Mouse (Mus musculus): ENCODE measurements around the gene Gm44511. TPM values are rescaled to one million over a fixed set of nuclear protein-coding genes. Genes with fewer than 3 reads are reported as not detected.
A peak's percentile ranks its signal among the peaks of the same experiment; 100 is the strongest.

Gm44511 gene
- total RNA-seq (2012; rRNA removed): not detected in 2 replicates

- peaks cover 6% of the 10 kb centered on the region; the same call in 1 of the 2 replicates for H3K9me3 ChIP-seq (ENCODE audit: control insufficient read depth, insufficient read depth, low read depth, low read length)
- H3K36me3 ChIP-seq (ENCODE audit: control insufficient read depth, insufficient read depth, low read length, poor library complexity, severe bottlenecking): no peaks in the 10 kb centered on the region
- H3K27ac ChIP-seq (ENCODE audit: insufficient read depth, low read depth, low read length, poor library complexity, severe bottlenecking): no peak within 1 kb of the TSS
- no peak within 1 kb of the TSS for H3K9ac ChIP-seq (ENCODE audit: insufficient read depth, low read depth, low read length, poor library complexity, severe bottlenecking)
- H3K4me1 ChIP-seq (ENCODE audit: control insufficient read depth in 2 of 2, insufficient read depth in 2 of 2, low read length in 2 of 2, poor library complexity in 1 of 2): no peaks in the 10 kb centered on the region
- no peak within 1 kb of the TSS for H3K4me3 ChIP-seq (ENCODE audit: insufficient read depth in 1 of 2, low read depth in 1 of 2, low read length in 2 of 2, poor library complexity in 1 of 2, severe bottlenecking in 1 of 2)
- TF ChIP-seq MAFK (IDR thresholded peaks at IDR 0.05; ENCODE audit: insufficient read depth, low read depth, low read length): no peak
- TF ChIP-seq ZNF384 (IDR thresholded peaks at IDR 0.05; ENCODE audit: low read depth, low read length): no peak
- TF ChIP-seq ZC3H11A (IDR thresholded peaks at IDR 0.05; ENCODE audit: borderline replicate concordance, low read depth, low read length): no peak
- no peak for TF ChIP-seq CHD2 (IDR thresholded peaks at IDR 0.05; ENCODE audit: low read depth, low read length)
- TF ChIP-seq HCFC1 (IDR thresholded peaks at IDR 0.05; ENCODE audit: borderline replicate concordance, insufficient read depth, low read length): no peak
- no peak for DNase-seq (ENCODE audit: low read depth, low spot score)
- in situ Hi-C loops (cut with MboI; ENCODE audit: low sequenced_read_pairs in 2 of 2, unreplicated experiment in 2 of 2): no loop called here
Observed at GRCm38 (mm10) chr6:128826132-128826531, at the start of gene Gm44511, which contains the start of gene Klrb1b. Gene Gm44511, minus strand, starts transcription at chr6:128826315. Gene Klrb1b, minus strand, starts transcription at chr6:128826331.

- in situ Hi-C loops (cut with MboI; ENCODE audit: low sequenced_read_pairs in 2 of 2, unreplicated experiment in 2 of 2): no loop called here
- no peak overlapping the region for H3K4me3 ChIP-seq (ENCODE audit: insufficient read depth in 1 of 2, low read depth in 1 of 2, low read length in 2 of 2, poor library complexity in 1 of 2, severe bottlenecking in 1 of 2)
- no peak for DNase-seq (ENCODE audit: low read depth, low spot score)
- 0 out of 2 replicates have a peak, but pooled peaks cover 2% of the 10 kb centered on the region for H3K9me3 ChIP-seq (ENCODE audit: control insufficient read depth, insufficient read depth, low read depth, low read length)
- TF ChIP-seq ZNF384 (IDR thresholded peaks at IDR 0.05; ENCODE audit: low read depth, low read length) (no peak), MAFK (IDR thresholded peaks at IDR 0.05; ENCODE audit: insufficient read depth, low read depth, low read length) (no peak), HCFC1 (IDR thresholded peaks at IDR 0.05; ENCODE audit: borderline replicate concordance, insufficient read depth, low read length) (no peak), ZC3H11A (IDR thresholded peaks at IDR 0.05; ENCODE audit: borderline replicate concordance, low read depth, low read length) (no peak), CHD2 (IDR thresholded peaks at IDR 0.05; ENCODE audit: low read depth, low read length) (no peak)
- no peaks in the 10 kb centered on the region for H3K36me3 ChIP-seq (ENCODE audit: control insufficient read depth, insufficient read depth, low read length, poor library complexity, severe bottlenecking)
- no peak overlapping the region for H3K9ac ChIP-seq (ENCODE audit: insufficient read depth, low read depth, low read length, poor library complexity, severe bottlenecking)
- H3K27ac ChIP-seq (ENCODE audit: insufficient read depth, low read depth, low read length, poor library complexity, severe bottlenecking): no peak overlapping the region
- H3K4me1 ChIP-seq (ENCODE audit: control insufficient read depth in 2 of 2, insufficient read depth in 2 of 2, low read length in 2 of 2, poor library complexity in 1 of 2): no peaks in the 10 kb centered on the region
Observed at GRCm38 (mm10) chr6:128871910-128872610, 45.9 kb upstream of the Gm44511 start.

DNA sequence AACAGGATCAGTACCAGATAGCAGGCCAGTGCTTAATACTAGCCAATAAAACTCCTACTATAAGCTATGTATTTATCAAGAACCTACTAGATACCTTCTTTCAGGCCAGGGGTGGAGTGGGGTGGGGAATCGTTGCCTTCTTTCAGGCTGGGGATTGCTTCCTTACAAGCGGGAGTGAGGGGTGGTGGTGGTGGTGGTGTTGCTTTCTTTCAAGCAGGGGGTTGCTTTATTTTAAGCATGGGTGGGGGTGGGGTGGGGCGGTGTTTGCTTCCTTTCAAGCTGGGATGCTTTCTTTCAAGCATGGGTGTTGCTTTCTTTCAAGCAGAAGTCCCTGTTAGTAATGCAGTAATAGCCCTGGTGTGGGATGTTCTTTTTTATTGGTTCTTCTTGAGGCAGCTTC, 42.7 kb upstream of the Gm44511 start:
- DNase-seq (ENCODE audit: low read depth, low spot score): peak; percentile 35
- TF ChIP-seq MAFK (IDR thresholded peaks at IDR 0.05; ENCODE audit: insufficient read depth, low read depth, low read length) (no peak), HCFC1 (IDR thresholded peaks at IDR 0.05; ENCODE audit: borderline replicate concordance, insufficient read depth, low read length) (no peak), ZC3H11A (IDR thresholded peaks at IDR 0.05; ENCODE audit: borderline replicate concordance, low read depth, low read length) (no peak), CHD2 (IDR thresholded peaks at IDR 0.05; ENCODE audit: low read depth, low read length) (no peak), ZNF384 (IDR thresholded peaks at IDR 0.05; ENCODE audit: low read depth, low read length) (no peak)
- Histone ChIP-seq H3K27ac (ENCODE audit: insufficient read depth, low read depth, low read length, poor library complexity, severe bottlenecking) (peak overlapping the region; percentile 40; the same call in 1 of the 2 replicates), H3K4me3 (ENCODE audit: insufficient read depth in 1 of 2, low read depth in 1 of 2, low read length in 2 of 2, poor library complexity in 1 of 2, severe bottlenecking in 1 of 2) (no peak overlapping the region), H3K4me1 (ENCODE audit: control insufficient read depth in 2 of 2, insufficient read depth in 2 of 2, low read length in 2 of 2, poor library complexity in 1 of 2) (no peaks in the 10 kb centered on the region), H3K9me3 (ENCODE audit: control insufficient read depth, insufficient read depth, low read depth, low read length) (0 out of 2 replicates have a peak, but pooled peaks cover 2% of the 10 kb centered on the region), H3K9ac (ENCODE audit: insufficient read depth, low read depth, low read length, poor library complexity, severe bottlenecking) (no peak overlapping the region), H3K36me3 (ENCODE audit: control insufficient read depth, insufficient read depth, low read length, poor library complexity, severe bottlenecking) (no peaks in the 10 kb centered on the region)
- in situ Hi-C loops (cut with MboI; ENCODE audit: low sequenced_read_pairs in 2 of 2, unreplicated experiment in 2 of 2): no loop called here

- peaks cover 0 to 4% of the 10 kb centered on the region in 2 experiments; a peak in 1 of 4 replicates for H3K4me1 ChIP-seq (ENCODE audit: control insufficient read depth in 2 of 2, insufficient read depth in 2 of 2, low read length in 2 of 2, poor library complexity in 1 of 2)
- TF ChIP-seq ZNF384 (IDR thresholded peaks at IDR 0.05; ENCODE audit: low read depth, low read length): no peak
- no peak for TF ChIP-seq MAFK (IDR thresholded peaks at IDR 0.05; ENCODE audit: insufficient read depth, low read depth, low read length)
- TF ChIP-seq ZC3H11A (IDR thresholded peaks at IDR 0.05; ENCODE audit: borderline replicate concordance, low read depth, low read length): no peak
- no peak for TF ChIP-seq HCFC1 (IDR thresholded peaks at IDR 0.05; ENCODE audit: borderline replicate concordance, insufficient read depth, low read length)
- TF ChIP-seq CHD2 (IDR thresholded peaks at IDR 0.05; ENCODE audit: low read depth, low read length): no peak
- no peak for DNase-seq (ENCODE audit: low read depth, low spot score)
- no peaks in the 10 kb centered on the region for H3K9me3 ChIP-seq (ENCODE audit: control insufficient read depth, insufficient read depth, low read depth, low read length)
- no peaks in the 10 kb centered on the region for H3K36me3 ChIP-seq (ENCODE audit: control insufficient read depth, insufficient read depth, low read length, poor library complexity, severe bottlenecking)
- H3K27ac ChIP-seq (ENCODE audit: insufficient read depth, low read depth, low read length, poor library complexity, severe bottlenecking): no peak overlapping the region
- H3K4me3 ChIP-seq (ENCODE audit: insufficient read depth in 1 of 2, low read depth in 1 of 2, low read length in 2 of 2, poor library complexity in 1 of 2, severe bottlenecking in 1 of 2): no peak overlapping the region
- no peak overlapping the region for H3K9ac ChIP-seq (ENCODE audit: insufficient read depth, low read depth, low read length, poor library complexity, severe bottlenecking)
- in situ Hi-C loops (cut with MboI; ENCODE audit: low sequenced_read_pairs in 2 of 2, unreplicated experiment in 2 of 2): loop anchor here (10.0 kb wide), 2 partner anchors 387 to 507 kb away; no protein-coding TSS in a partner anchor
Observed at GRCm38 (mm10) chr6:128857976-128858375, 31.9 kb upstream of the Gm44511 start.
